22 mouse cellular contexts compared by ENCODE assay signal in the genomic region with DNA sequence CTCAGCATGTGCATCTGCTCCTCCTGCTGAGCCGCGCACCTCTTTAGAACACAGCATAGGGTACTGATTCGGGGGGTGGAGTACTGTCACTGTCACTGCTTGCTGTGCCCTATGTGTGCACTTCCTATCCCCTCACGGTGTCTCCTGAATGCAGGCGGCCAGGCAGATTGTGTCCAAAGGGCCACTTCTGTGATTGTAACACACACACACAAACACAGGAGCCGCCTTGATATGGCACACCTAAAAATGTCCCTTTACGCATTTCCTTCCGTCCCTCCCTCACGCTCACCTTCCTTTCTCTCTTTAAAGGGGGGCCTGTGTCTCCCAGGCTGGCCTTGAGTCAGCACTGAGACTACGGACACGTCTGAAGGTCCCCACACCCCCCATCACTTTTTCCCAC.
DNase-seq lines count a peak whose midpoint lies in the region; ATAC-seq and TF ChIP-seq lines count a peak whose summit lies in the region.
"Had no signal": no experiment of that assay in that cellular context is flagged by ENCODE, and none has a peak within 500 bp of the region (broad histone marks: within the 10 kb centered on the region; RNA-seq: fewer than 3 reads in every experiment).

No protein-coding gene starts in this region.

- no peak overlapping the region for H3K9ac ChIP-seq in hindbrain, embryonic 16.5 days (ENCODE audit: low read depth, low read length)
- no peak overlapping the region for H3K9ac ChIP-seq in hindbrain, postnatal 0 days (replicated peaks; ENCODE audit: low read length)
- H3K9ac ChIP-seq in neural tube, embryonic 12.5 days, result 0 out of 2 replicates have a peak overlapping the region, but pooled peaks have one; percentile 40
- H3K9ac ChIP-seq in stomach, postnatal 0 days (ENCODE audit: low read length), result no peak overlapping the region
- H3K9ac ChIP-seq: heart, embryonic 12.5 days; hindbrain, embryonic 12.5 days; limb, embryonic 13.5 days; liver, embryonic 13.5 days; stomach, embryonic 15.5 days had no signal

- no peak for TF ChIP-seq CTCF in hindbrain, postnatal 0 days (IDR thresholded peaks at IDR 0.05; ENCODE audit: low read depth)
- no peak for TF ChIP-seq CTCF in stomach, postnatal 0 days (IDR thresholded peaks at IDR 0.05; ENCODE audit: low read depth)

- peaks cover 2% of the 10 kb centered on the region; the same call in 1 of the 2 replicates for H3K4me1 ChIP-seq in hindbrain, embryonic 16.5 days (ENCODE audit: control insufficient read depth, insufficient read depth, low read depth, low read length)
- H3K4me1 ChIP-seq in hindbrain, postnatal 0 days (ENCODE audit: insufficient read depth, low read length), result no peaks in the 10 kb centered on the region
- H3K4me1 ChIP-seq in neural tube, embryonic 12.5 days, result peaks cover 28% of the 10 kb centered on the region
- H3K4me1 ChIP-seq in embryonic facial prominence, embryonic 10.5 days, result peaks cover 36% of the 10 kb centered on the region
- H3K4me1 ChIP-seq in stomach, postnatal 0 days (replicated peaks; ENCODE audit: control insufficient read depth, insufficient read depth), result no peaks in the 10 kb centered on the region
- H3K4me1 ChIP-seq: limb, embryonic 13.5 days had no signal

- peak; percentile 18; the same call in 1 of the 2 replicates for ATAC-seq in hindbrain, embryonic 16.5 days
- ATAC-seq in hindbrain, postnatal 0 days, result no peak
- ATAC-seq in neural tube, embryonic 12.5 days (ENCODE audit: low FRiP score, low read depth), result no peak
- no peak for ATAC-seq in stomach, postnatal 0 days (ENCODE audit: low FRiP score, low TSS enrichment)

- no peak for TF ChIP-seq EP300 in stomach, postnatal 0 days (optimal IDR thresholded peaks at IDR 0.05)

- no peaks in the 10 kb centered on the region for H3K9me3 ChIP-seq in hindbrain, embryonic 16.5 days (ENCODE audit: control insufficient read depth, low read length)
- no peaks in the 10 kb centered on the region for H3K9me3 ChIP-seq in hindbrain, postnatal 0 days (ENCODE audit: low read length)
- no peaks in the 10 kb centered on the region for H3K9me3 ChIP-seq in neural tube, embryonic 12.5 days
- H3K9me3 ChIP-seq in embryonic facial prominence, embryonic 10.5 days, result no peaks in the 10 kb centered on the region
- no peaks in the 10 kb centered on the region for H3K9me3 ChIP-seq in stomach, postnatal 0 days (ENCODE audit: control insufficient read depth, low read length)
- H3K9me3 ChIP-seq: heart, embryonic 12.5 days; hindbrain, embryonic 12.5 days; limb, embryonic 13.5 days; liver, embryonic 13.5 days; stomach, embryonic 15.5 days had no signal

- no peak overlapping the region for H3K4me2 ChIP-seq in hindbrain, embryonic 16.5 days (ENCODE audit: low read length)
- no peak overlapping the region for H3K4me2 ChIP-seq in hindbrain, postnatal 0 days (ENCODE audit: low read depth, low read length)
- no peak overlapping the region for H3K4me2 ChIP-seq in neural tube, embryonic 12.5 days (replicated peaks)
- H3K4me2 ChIP-seq in stomach, postnatal 0 days (replicated peaks; ENCODE audit: low read depth), result no peak overlapping the region
- H3K4me2 ChIP-seq: heart, embryonic 12.5 days; hindbrain, embryonic 12.5 days; limb, embryonic 13.5 days; lung, embryonic 14.5 days; stomach, embryonic 15.5 days had no signal

- H3K27ac ChIP-seq in hindbrain, embryonic 16.5 days (ENCODE audit: low read depth, low read length), result no peak overlapping the region
- H3K27ac ChIP-seq in hindbrain, postnatal 0 days, result no peak overlapping the region
- H3K27ac ChIP-seq in neural tube, embryonic 12.5 days, result no peak overlapping the region
- peak overlapping the region; percentile 44; the same call in 1 of the 2 replicates for H3K27ac ChIP-seq in embryonic facial prominence, embryonic 10.5 days (replicated peaks)
- H3K27ac ChIP-seq in stomach, postnatal 0 days (replicated peaks), result peak overlapping the region; percentile 78
- H3K27ac ChIP-seq: gastrocnemius, adult 2 months; hindbrain, embryonic 12.5 days; kidney, postnatal 0 days; limb, embryonic 13.5 days had no signal

- no peak overlapping the region for H3K4me3 ChIP-seq in hindbrain, embryonic 16.5 days (ENCODE audit: low read length)
- no peak overlapping the region for H3K4me3 ChIP-seq in hindbrain, postnatal 0 days (ENCODE audit: low read length)
- H3K4me3 ChIP-seq in neural tube, embryonic 12.5 days, result no peak overlapping the region
- no peak overlapping the region for H3K4me3 ChIP-seq in embryonic facial prominence, embryonic 10.5 days
- H3K4me3 ChIP-seq in stomach, postnatal 0 days (ENCODE audit: low read depth, low read length), result no peak overlapping the region
- H3K4me3 ChIP-seq: gastrocnemius, adult 2 months; heart, embryonic 12.5 days; hindbrain, embryonic 12.5 days; limb, embryonic 13.5 days; liver, embryonic 13.5 days; myocyte; stomach, embryonic 15.5 days had no signal

- DNase-seq in hindbrain, postnatal 0 days (ENCODE audit: low spot score), result no peak
- DNase-seq in neural tube, embryonic 10.5 days (ENCODE audit: extremely low spot score, low spot score), result no peak
- no peak for DNase-seq in embryonic facial prominence, embryonic 10.5 days (ENCODE audit: low spot score)
- no peak for DNase-seq in stomach, postnatal 0 days (ENCODE audit: low spot score)
- no peak for DNase-seq in adrenal gland, adult 2 months
- DNase-seq: adrenal gland, postnatal 36 days; cerebellum, adult 9-10 months; gastrocnemius, adult 2 months; heart, postnatal 10 days; kidney, adult 2 months; layer of hippocampus, adult 9-11 months; liver, embryonic 13.5 days; lung, embryonic 14.5 days; right cerebral cortex, postnatal 25 days had no signal

- WGBS in hindbrain, embryonic 16.5 days, result 86% methylated on average over 11 of the region's 11 CpGs
- WGBS in hindbrain, postnatal 0 days, result 94% methylated on average over 11 of the region's 11 CpGs
- 85% methylated on average over 11 of the region's 11 CpGs for WGBS in neural tube, embryonic 12.5 days
- 86% methylated on average over 11 of the region's 11 CpGs for WGBS in embryonic facial prominence, embryonic 10.5 days
- WGBS in stomach, postnatal 0 days, result 64% methylated on average over 11 of the region's 11 CpGs

- no peaks in the 10 kb centered on the region for H3K27me3 ChIP-seq in hindbrain, embryonic 16.5 days (replicated peaks; ENCODE audit: control insufficient read depth, insufficient read depth, low read length)
- H3K27me3 ChIP-seq in hindbrain, postnatal 0 days (ENCODE audit: insufficient read depth, low read length), result no peaks in the 10 kb centered on the region
- H3K27me3 ChIP-seq in neural tube, embryonic 12.5 days (replicated peaks), result no peaks in the 10 kb centered on the region
- no peaks in the 10 kb centered on the region for H3K27me3 ChIP-seq in embryonic facial prominence, embryonic 10.5 days (replicated peaks; ENCODE audit: low read depth, poor library complexity, severe bottlenecking)
- H3K27me3 ChIP-seq in stomach, postnatal 0 days (ENCODE audit: control insufficient read depth, insufficient read depth, low read length), result no peaks in the 10 kb centered on the region
- H3K27me3 ChIP-seq: heart, embryonic 12.5 days; hindbrain, embryonic 12.5 days; limb, embryonic 13.5 days; liver, embryonic 13.5 days; stomach, embryonic 15.5 days had no signal

- H3K36me3 ChIP-seq in hindbrain, embryonic 16.5 days (ENCODE audit: control insufficient read depth, insufficient read depth, low read length), result no peaks in the 10 kb centered on the region
- no peaks in the 10 kb centered on the region for H3K36me3 ChIP-seq in hindbrain, postnatal 0 days (ENCODE audit: insufficient read depth, low read length)
- no peaks in the 10 kb centered on the region for H3K36me3 ChIP-seq in neural tube, embryonic 12.5 days
- no peaks in the 10 kb centered on the region for H3K36me3 ChIP-seq in embryonic facial prominence, embryonic 10.5 days (replicated peaks)
- no peaks in the 10 kb centered on the region for H3K36me3 ChIP-seq in stomach, postnatal 0 days (ENCODE audit: control insufficient read depth, insufficient read depth, low read length)
- H3K36me3 ChIP-seq: heart, embryonic 12.5 days; hindbrain, embryonic 12.5 days; limb, embryonic 13.5 days; liver, embryonic 13.5 days; stomach, embryonic 15.5 days had no signal

Comparison
In these comparisons a context has a peak if more than half of its experiments do, and no peak if none do; other contexts are left out.
1. H3K27ac ChIP-seq: peak in embryonic facial prominence, embryonic 10.5 days (single experiment) and stomach, postnatal 0 days (single experiment); none in hindbrain, embryonic 16.5 days (single experiment), hindbrain, postnatal 0 days (single experiment) and neural tube, embryonic 12.5 days (single experiment).